ENCODE assay signal across 8 mouse cellular contexts in genomic region chr12:85169117-85169858, GRCm38 (mm10). TPM values are rescaled to one million over a fixed set of nuclear protein-coding genes. Genes with fewer than 3 reads are reported as not detected.
DNase-seq lines count a peak whose midpoint lies in the region; ATAC-seq and TF ChIP-seq lines count a peak whose summit lies in the region.

No protein-coding gene starts in this region.

- peak; percentile 78 for TF ChIP-seq CTCF in cortical plate, adult 2 months (IDR thresholded peaks at IDR 0.05; ENCODE audit: extremely low read depth, insufficient read depth, low read length)
- peak; percentile 98 for TF ChIP-seq CTCF in left cerebral cortex, adult 2 months (IDR thresholded peaks at IDR 0.05)

- TF ChIP-seq POLR2A in cortical plate, adult 2 months (IDR thresholded peaks at IDR 0.05; ENCODE audit: extremely low read depth, insufficient read depth, low read length), result no peak

- intact Hi-C loops in gastrocnemius, postnatal 14 days (cut with DNase I; ENCODE audit: low total_unique reads), result no loop called here
- intact Hi-C loops in left cerebral cortex, adult 2 months (cut with DNase I), result loop anchor here (1.0 to 2.0 kb wide), 2 partner anchors 50 to 136 kb away; partner anchors contain the start of gene Eif2b2

- peak; percentile 74 for DNase-seq in adipocyte (ENCODE audit: low spot score)
- DNase-seq in gastrocnemius, postnatal 14 days, result peak; percentile 91
- DNase-seq in induced T-regulatory cell, adult 2 months (ENCODE audit: low read depth), result peak; percentile 90
- peak; percentile 81 to 90 for DNase-seq in left cerebral cortex, adult 2 months (ENCODE audit: extremely low spot score in 1 of 2, low spot score in 2 of 2)
- peak; percentile 83 to 90 for DNase-seq in right cerebral cortex, postnatal 10 days (ENCODE audit: low spot score in 2 of 2)
- peak; percentile 62 for DNase-seq in urinary bladder, postnatal 10 days (ENCODE audit: low spot score)

- peak; percentile 95 for ATAC-seq in megakaryocyte, adult 5-6 weeks (ENCODE audit: poor library complexity, severe bottlenecking)

- H3K27ac ChIP-seq in cortical plate, adult 2 months (ENCODE audit: insufficient read depth, low read length), result no peak overlapping the region
- no peak overlapping the region for H3K27ac ChIP-seq in left cerebral cortex, adult 2 months

- H3K4me3 ChIP-seq in cortical plate, adult 2 months (ENCODE audit: insufficient read depth, low read length), result peak overlapping the region; percentile 35
- peak overlapping the region; percentile 42 for H3K4me3 ChIP-seq in left cerebral cortex, adult 2 months

- H3K4me1 ChIP-seq in cortical plate, adult 2 months (ENCODE audit: control insufficient read depth, insufficient read depth, low read length), result no peaks in the 10 kb centered on the region

RNA-seq across cellular contexts. Expression of gene Pgf, which starts 8.3 kb away (rescaled TPM):
- polyA plus RNA-seq in cortical plate, adult 2 months (2012; rRNA removed), result 2.2 and 2.9 TPM in 2 replicates
- total RNA-seq in gastrocnemius, postnatal 14 days (2021), result 1 to 10 TPM; 2.2 to 2.3 TPM
- 1 to 10 TPM; 2.6 TPM for total RNA-seq in left cerebral cortex, adult 2 months (2021)
- total RNA-seq in megakaryocyte, adult 5-6 weeks (2015), result 0.14 and 0.33 TPM in 2 replicates
- total RNA-seq in megakaryocyte, adult 5-6 weeks (2017), result 0.18 TPM in 1 of 2 replicates, not detected in the other

RNA-seq across cellular contexts. Expression of gene Rps6kl1, which starts 18.2 kb away (rescaled TPM):
- 39.2 and 44.3 TPM in 2 replicates for polyA plus RNA-seq in cortical plate, adult 2 months (2012; rRNA removed)
- under 1 TPM; 0.51 to 0.89 TPM for total RNA-seq in gastrocnemius, postnatal 14 days (2021)
- 10 to 100 TPM; 33.9 to 38.6 TPM for total RNA-seq in left cerebral cortex, adult 2 months (2021)
- total RNA-seq in megakaryocyte, adult 5-6 weeks (2015), result 0.04 TPM in 1 of 2 replicates, not detected in the other
- 0.15 TPM in 1 of 2 replicates, not detected in the other for total RNA-seq in megakaryocyte, adult 5-6 weeks (2017)

RNA-seq across cellular contexts. Expression of gene Eif2b2, which starts 50.0 kb away (rescaled TPM):
- 90.4 and 101 TPM in 2 replicates for polyA plus RNA-seq in cortical plate, adult 2 months (2012; rRNA removed)
- total RNA-seq in gastrocnemius, postnatal 14 days (2021), result 10 to 100 TPM; 75.6 to 77.1 TPM
- total RNA-seq in left cerebral cortex, adult 2 months (2021), result 10 to 100 TPM; 58.5 to 74.0 TPM
- total RNA-seq in megakaryocyte, adult 5-6 weeks (2015), result 26.4 and 33.8 TPM in 2 replicates
- 43.8 and 68.9 TPM in 2 replicates for total RNA-seq in megakaryocyte, adult 5-6 weeks (2017)

RNA-seq across cellular contexts. Expression of gene Dlst, which starts 58.7 kb away (rescaled TPM):
- 144 and 150 TPM in 2 replicates for polyA plus RNA-seq in cortical plate, adult 2 months (2012; rRNA removed)
- total RNA-seq in gastrocnemius, postnatal 14 days (2021), result 100 to 1,000 TPM; 291 to 372 TPM
- total RNA-seq in left cerebral cortex, adult 2 months (2021), result 100 to 1,000 TPM; 146 to 156 TPM
- total RNA-seq in megakaryocyte, adult 5-6 weeks (2015), result 68.1 and 91.8 TPM in 2 replicates
- 166 and 175 TPM in 2 replicates for total RNA-seq in megakaryocyte, adult 5-6 weeks (2017)

RNA-seq across cellular contexts. Expression of gene Prox2, which starts 58.7 kb away (rescaled TPM):
- 1.5 and 1.8 TPM in 2 replicates for polyA plus RNA-seq in cortical plate, adult 2 months (2012; rRNA removed)
- 1 to 10 TPM; 2.1 to 2.2 TPM for total RNA-seq in gastrocnemius, postnatal 14 days (2021)
- 1 to 10 TPM; 1.9 to 2.1 TPM for total RNA-seq in left cerebral cortex, adult 2 months (2021)
- 1.6 and 3.1 TPM in 2 replicates for total RNA-seq in megakaryocyte, adult 5-6 weeks (2015)
- total RNA-seq in megakaryocyte, adult 5-6 weeks (2017), result 2.0 and 6.0 TPM in 2 replicates

Comparison
In these comparisons a context has a peak if more than half of its experiments do, and no peak if none do; other contexts are left out.
1. RNA of gene Rps6kl1, which starts 18.2 kb away (total RNA-seq): 33.9 to 38.6 TPM in left cerebral cortex, adult 2 months; 0.51 to 0.89 TPM in gastrocnemius, postnatal 14 days and 0.04 to 0.15 TPM in megakaryocyte, adult 5-6 weeks; every median in the first group is over 10 times any median in the second.
2. Peak in every context shown above with its lines, with median percentiles within 50 percentile points of each other: DNase-seq.